Mouse (Mus musculus) ES-E14 (cell line): ENCODE measurements around the gene Tuba3b. TPM values are rescaled to one million over a fixed set of nuclear protein-coding genes. Genes with fewer than 3 reads are reported as not detected.

Source experiments
- DNase-seq: peaks from one replicate; pipeline ENCODE4 v3.0.0-alpha.2; 2013; ENCODE audit warnings: low read depth, low spot score
- H3K27ac ChIP-seq: 2 replicates; pipeline ENCODE4 v1.5.1; 2012; ENCODE audit warnings: low read depth, mild to moderate bottlenecking, low read length, moderate library complexity, mixed read lengths; ENCODE audit not compliant: poor library complexity, insufficient read depth, severe bottlenecking
- H3K36me3 ChIP-seq: 2 replicates; pipeline ENCODE4 v1.6.1; 2012; ENCODE audit warnings: mild to moderate bottlenecking, low read length, moderate library complexity, mixed read lengths; ENCODE audit not compliant: control insufficient read depth, poor library complexity, insufficient read depth, severe bottlenecking
- H3K4me1 ChIP-seq, 2 experiments: fragments of 150-350 bp in 1 of 2; sonication (generic) in 1 of 2; 2 replicates each; pipeline ENCODE4 v1.6.1; 2012; ENCODE audit warnings: low read length in 2 of 2, mild to moderate bottlenecking in 1 of 2, mixed read lengths in 1 of 2; ENCODE audit not compliant: control insufficient read depth in 2 of 2, insufficient read depth in 2 of 2, poor library complexity in 1 of 2
- H3K4me3 ChIP-seq, 2 experiments: fragments of 150-350 bp in 1 of 2; sonication (generic) in 1 of 2; 2 replicates each; pipeline ENCODE4 v1.5.1; 2012; ENCODE audit warnings: low read length in 2 of 2, low read depth in 1 of 2, mild to moderate bottlenecking in 1 of 2, mixed read lengths in 1 of 2; ENCODE audit not compliant: insufficient read depth in 1 of 2, poor library complexity in 1 of 2, severe bottlenecking in 1 of 2
- H3K9ac ChIP-seq: 2 replicates; pipeline ENCODE4 v1.6.1; 2012; ENCODE audit warnings: low read depth, mild to moderate bottlenecking, low read length, mixed read lengths; ENCODE audit not compliant: poor library complexity, insufficient read depth, severe bottlenecking
- H3K9me3 ChIP-seq: fragments of 150-350 bp; sonication (generic); 2 replicates; pipeline ENCODE4 v1.6.1; 2012; ENCODE audit warnings: low read depth, mild to moderate bottlenecking, low read length; ENCODE audit not compliant: control insufficient read depth, insufficient read depth
- CHD2 ChIP-seq: IDR thresholded peaks from 2 replicates; pipeline ENCODE4 v1.6.1; 2014; ENCODE audit warnings: mild to moderate bottlenecking, low read depth, low read length, inconsistent platforms
- HCFC1 ChIP-seq: IDR thresholded peaks from 2 replicates; pipeline ENCODE4 v1.6.1; 2012; ENCODE audit warnings: low read length, inconsistent platforms, borderline replicate concordance; ENCODE audit not compliant: insufficient read depth
- MAFK ChIP-seq: IDR thresholded peaks from 2 replicates; pipeline ENCODE4 v1.6.1; 2014; ENCODE audit warnings: mild to moderate bottlenecking, low read depth, low read length, inconsistent platforms; ENCODE audit not compliant: insufficient read depth
- ZC3H11A ChIP-seq: IDR thresholded peaks from 2 replicates; pipeline ENCODE4 v1.6.1; 2012; ENCODE audit warnings: low read depth, mild to moderate bottlenecking, inconsistent platforms, low read length, borderline replicate concordance
- ZNF384 ChIP-seq: IDR thresholded peaks from 2 replicates; pipeline ENCODE4 v1.6.1; 2012; ENCODE audit warnings: low read depth, low read length, inconsistent platforms
- in situ Hi-C, 2 experiments: fragments of 600-800 bp; cut with MboI; formaldehyde crosslinking; loops; one replicate each; pipeline ENCODE4 v1.15.1; 2025; ENCODE audit warnings: low sequenced_read_pairs in 2 of 2, inconsistent platforms in 1 of 2; ENCODE audit not compliant: unreplicated experiment in 2 of 2
- total RNA-seq: library from RNA; depleted of rRNA; stranded (reverse); fragments of 300-350 nt; gene quantifications from 2 replicates; pipeline ENCODE4 v1.2.3, GENCODE M21; 2012

Tuba3b gene
- total RNA-seq, 1 experiment, result 5.7 TPM

DNA sequence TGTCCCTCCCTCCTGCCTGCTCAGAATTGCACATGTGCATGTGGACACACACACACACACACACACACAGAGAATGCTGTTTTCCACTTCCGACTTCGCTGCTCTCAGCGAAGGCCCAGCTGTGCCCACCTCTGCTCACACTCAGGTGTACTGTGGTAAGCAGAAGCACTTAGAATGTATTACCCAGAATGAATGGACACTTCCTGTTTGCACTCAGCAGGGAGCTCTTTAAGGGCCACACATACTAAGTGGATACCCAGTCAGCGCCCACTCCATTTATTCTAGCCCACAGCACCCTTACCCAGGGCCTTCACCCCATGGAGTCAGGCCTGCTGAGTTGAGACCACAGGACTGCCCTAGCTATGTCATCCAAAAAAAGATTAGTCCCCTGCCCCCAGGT is 7.6 kb downstream of the Tuba3b start:
- no peaks in the 10 kb centered on the region for H3K9me3 ChIP-seq
- DNase-seq, result no peak
- H3K4me3 ChIP-seq, result no peak overlapping the region
- no peaks in the 10 kb centered on the region for H3K4me1 ChIP-seq
- H3K9ac ChIP-seq, result no peak overlapping the region
- TF ChIP-seq HCFC1 (no peak), ZC3H11A (no peak), ZNF384 (no peak), MAFK (no peak), CHD2 (no peak)
- no peak overlapping the region for H3K27ac ChIP-seq
- in situ Hi-C loops, result no loop called here
- no peaks in the 10 kb centered on the region for H3K36me3 ChIP-seq

DNA sequence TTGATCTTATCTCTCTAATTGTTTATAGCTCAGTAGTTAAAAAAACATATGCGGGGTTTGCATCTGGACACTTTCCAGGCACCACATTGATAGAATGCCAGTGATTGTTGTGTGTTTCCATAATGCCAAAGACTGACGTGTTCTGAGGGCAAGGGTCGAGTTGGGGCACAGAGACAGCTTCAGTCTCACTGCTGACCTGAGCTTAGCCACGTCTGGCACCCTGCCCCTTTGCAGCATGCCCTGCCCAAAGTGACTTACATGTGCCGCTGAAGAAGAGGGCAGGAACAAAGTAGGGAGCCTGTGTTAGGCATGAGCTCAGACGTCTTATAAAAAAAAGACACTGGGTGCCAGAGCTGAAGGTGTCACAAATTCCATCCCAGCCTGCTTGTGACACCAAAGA is 14.7 kb downstream of the Tuba3b start:
- no peak for DNase-seq
- TF ChIP-seq ZNF384 (no peak), HCFC1 (no peak), ZC3H11A (no peak), CHD2 (no peak), MAFK (no peak)
- in situ Hi-C loops, result no loop called here
- H3K36me3 ChIP-seq, result no peaks in the 10 kb centered on the region
- H3K4me1 ChIP-seq, result no peaks in the 10 kb centered on the region
- no peaks in the 10 kb centered on the region for H3K9me3 ChIP-seq
- H3K27ac ChIP-seq, result no peak overlapping the region
- H3K4me3 ChIP-seq, result no peak overlapping the region
- H3K9ac ChIP-seq, result no peak overlapping the region

DNA sequence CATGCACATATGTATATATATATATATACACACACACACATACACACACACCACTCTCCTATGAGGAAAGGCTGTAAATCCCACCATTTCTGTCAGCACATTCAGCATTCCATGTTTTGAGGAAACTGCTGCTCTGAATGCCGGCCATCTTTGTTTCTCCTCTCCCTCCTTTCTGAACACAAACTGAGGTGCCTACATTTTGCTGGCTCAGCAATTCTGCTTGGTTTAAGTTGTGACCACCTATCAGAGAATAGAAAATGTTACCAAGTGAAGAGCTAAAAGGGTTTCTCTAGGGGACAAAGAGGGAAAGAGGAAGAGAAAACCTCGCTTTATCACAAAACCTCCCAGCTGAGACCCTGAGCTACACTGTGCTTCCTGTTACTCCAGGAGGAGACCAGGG is 18.9 kb downstream of the Tuba3b start:
- TF ChIP-seq HCFC1 (no peak), MAFK (peak; percentile 94)
- Histone ChIP-seq H3K4me3 (no peak overlapping the region), H3K9me3 (no peaks in the 10 kb centered on the region), H3K27ac (no peak overlapping the region), H3K36me3 (no peaks in the 10 kb centered on the region), H3K4me1 (no peaks in the 10 kb centered on the region), H3K9ac (no peak overlapping the region)
- DNase-seq, result no peak
- in situ Hi-C loops, result no loop called here

DNA sequence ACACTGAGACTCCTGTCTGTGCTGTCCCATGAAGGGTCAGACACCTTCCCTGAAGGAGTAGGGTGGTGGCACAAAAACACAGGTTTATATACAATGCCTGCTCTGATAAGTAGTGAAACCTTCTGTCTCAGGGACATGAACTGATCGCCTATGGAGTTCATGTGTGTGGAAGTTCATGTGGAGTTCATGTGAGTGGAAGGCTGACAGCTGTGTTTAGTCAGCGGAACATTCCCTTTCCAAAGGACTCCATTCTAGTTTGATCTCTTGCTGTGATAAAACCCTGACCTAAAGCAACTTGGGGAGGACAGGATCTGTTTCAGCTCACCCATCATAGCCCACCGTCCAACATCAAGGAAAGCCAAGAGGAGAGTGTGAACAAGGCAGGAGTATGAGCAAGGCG is 21.1 kb downstream of the Tuba3b start:
- Histone ChIP-seq H3K36me3 (no peaks in the 10 kb centered on the region), H3K4me3 (no peak overlapping the region), H3K9ac (no peak overlapping the region), H3K27ac (no peak overlapping the region), H3K4me1 (no peaks in the 10 kb centered on the region), H3K9me3 (no peaks in the 10 kb centered on the region)
- in situ Hi-C loops, result no loop called here
- no peak for TF ChIP-seq HCFC1
- no peak for TF ChIP-seq ZNF384
- TF ChIP-seq ZC3H11A, result no peak
- no peak for TF ChIP-seq CHD2
- no peak for TF ChIP-seq MAFK
- DNase-seq, result no peak

DNA sequence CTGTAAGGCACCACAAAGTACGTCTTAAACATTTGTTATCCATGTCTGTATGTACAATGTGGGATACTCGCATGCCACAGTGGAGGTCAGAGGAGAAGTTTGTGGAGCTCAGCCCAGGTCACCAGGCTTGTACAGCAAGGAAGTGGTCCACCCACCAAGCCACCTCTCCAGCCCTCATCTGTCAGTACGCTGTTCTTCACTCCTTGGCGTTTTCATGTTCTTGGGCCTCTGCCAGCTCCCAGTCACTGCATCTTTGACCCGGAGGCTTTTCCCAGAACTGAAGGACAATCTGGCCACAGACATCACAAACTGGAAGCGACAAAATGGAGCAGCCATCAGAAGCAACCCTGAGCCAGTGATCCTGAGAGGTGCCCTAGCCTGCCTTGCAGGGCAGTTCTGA is 22.7 kb downstream of the Tuba3b start:
- no peaks in the 10 kb centered on the region for H3K4me1 ChIP-seq
- H3K9me3 ChIP-seq, result no peaks in the 10 kb centered on the region
- in situ Hi-C loops, result no loop called here
- no peak overlapping the region for H3K9ac ChIP-seq
- no peak overlapping the region for H3K27ac ChIP-seq
- H3K4me3 ChIP-seq, result no peak overlapping the region
- TF ChIP-seq ZC3H11A (no peak), MAFK (no peak), CHD2 (no peak), HCFC1 (no peak), ZNF384 (no peak)
- no peak for DNase-seq
- H3K36me3 ChIP-seq, result no peaks in the 10 kb centered on the region
